Mouse (Mus musculus) spleen, adult 2 months (tissue): ENCODE results near the gene Diablo. TPM values are rescaled to one million over a fixed set of nuclear protein-coding genes. Genes with fewer than 3 reads are reported as not detected.
A peak's percentile ranks its signal among the peaks of the same experiment; 100 is the strongest.

ENCODE experiments used
- DNase-seq, 2 experiments: peaks; one replicate each; pipeline versions ENCODE4 v3.0.0 to v3.0.0-alpha.2; 2012 to 2021; ENCODE audit warnings: low spot score in 2 of 2, low read depth in 1 of 2
- H3K27ac ChIP-seq: fragments of 200-500 bp; 2 replicates; pipeline ENCODE4 v1.5.1; 2012; ENCODE audit warnings: low read length, inconsistent platforms; ENCODE audit not compliant: insufficient read depth
- H3K27me3 ChIP-seq: fragments of 200-500 bp; 2 replicates; pipeline ENCODE4 v1.6.1; 2012; ENCODE audit warnings: mild to moderate bottlenecking, moderate library complexity, low read length, inconsistent platforms; ENCODE audit not compliant: control insufficient read depth, insufficient read depth
- H3K36me3 ChIP-seq: fragments of 200-500 bp; 2 replicates; pipeline ENCODE4 v1.6.1; 2012; ENCODE audit warnings: mild to moderate bottlenecking, low read length, inconsistent platforms; ENCODE audit not compliant: control insufficient read depth, insufficient read depth
- H3K4me1 ChIP-seq: fragments of 200-500 bp; 2 replicates; pipeline ENCODE4 v1.6.1; 2011; ENCODE audit warnings: inconsistent platforms; ENCODE audit not compliant: control insufficient read depth, insufficient read depth, insufficient read length
- H3K4me3 ChIP-seq: fragments of 200-500 bp; 2 replicates; pipeline ENCODE4 v1.5.1; 2011; ENCODE audit warnings: mild to moderate bottlenecking, inconsistent platforms; ENCODE audit not compliant: insufficient read depth, insufficient read length; ENCODE audit errors: extremely low read depth
- CTCF ChIP-seq: fragments of 200-500 bp; IDR thresholded peaks from 2 replicates; pipeline ENCODE4 v1.5.1; 2011; ENCODE audit warnings: mild to moderate bottlenecking, inconsistent platforms; ENCODE audit not compliant: insufficient read depth, insufficient read length, insufficient replicate concordance; ENCODE audit errors: extremely low read depth
- POLR2A ChIP-seq: fragments of 200-500 bp; IDR thresholded peaks from 2 replicates; pipeline ENCODE4 v1.6.1; 2011; ENCODE audit warnings: low read depth, low read length, inconsistent platforms
- WGBS: fragments of 180-500 bp; shearing (Covaris S2); methylation state at CpG from one replicate; pipeline ENCODE4 v1.1.7; 2018; 5-methylcytosine and 5-hydroxymethylcytosine counted together
- polyA plus RNA-seq: library from polyadenylated mRNA; depleted of rRNA; stranded (reverse); fragments of >200 nt; gene quantifications from 2 replicates; pipeline ENCODE4 v1.2.3, GENCODE M21; 2012

Diablo gene
- polyA plus RNA-seq, 1 experiment = 37.6 TPM

- no peak for DNase-seq
- TF ChIP-seq POLR2A (no peak), CTCF (no peak)
- Histone ChIP-seq H3K4me1 (no peaks in the 10 kb centered on the region), H3K27me3 (no peaks in the 10 kb centered on the region), H3K4me3 (no peak overlapping the region), H3K36me3 (peaks cover 20% of the 10 kb centered on the region), H3K27ac (no peak overlapping the region)
- WGBS = 85% methylated on average over 7 of the region's 7 CpGs
These were observed 31.7 kb upstream of the Diablo start for GRCm38 (mm10) chr5:123555693-123556092.

GRCm38 (mm10) chr5:123533801-123534200 is 9.8 kb upstream of the Diablo start:
- DNase-seq = no peak
- Histone ChIP-seq H3K27ac (no peak overlapping the region), H3K4me1 (no peaks in the 10 kb centered on the region), H3K4me3 (no peak overlapping the region), H3K36me3 (peaks cover 43% of the 10 kb centered on the region), H3K27me3 (no peaks in the 10 kb centered on the region)
- TF ChIP-seq POLR2A (no peak), CTCF (no peak)
- 97% methylated on average over 10 of the region's 10 CpGs for WGBS

- 94% methylated on average over 8 of the region's 8 CpGs for WGBS
- H3K4me1 ChIP-seq = no peaks in the 10 kb centered on the region
- no peak overlapping the region for H3K4me3 ChIP-seq
- no peak for DNase-seq
- no peak overlapping the region for H3K27ac ChIP-seq
- H3K36me3 ChIP-seq = peaks cover 37% of the 10 kb centered on the region
- H3K27me3 ChIP-seq = no peaks in the 10 kb centered on the region
- TF ChIP-seq POLR2A (no peak), CTCF (no peak)
These were observed 6.1 kb upstream of the Diablo start for GRCm38 (mm10) chr5:123530056-123530455.

- Histone ChIP-seq H3K27ac (no peak overlapping the region), H3K4me1 (peaks cover 4% of the 10 kb centered on the region), H3K36me3 (peaks cover 33% of the 10 kb centered on the region), H3K27me3 (no peaks in the 10 kb centered on the region), H3K4me3 (no peak overlapping the region)
- 88% methylated on average over 7 of the region's 7 CpGs for WGBS
- DNase-seq = no peak
- TF ChIP-seq POLR2A = no peak
- TF ChIP-seq CTCF = no peak
These were observed 4.7 kb upstream of the Diablo start for GRCm38 (mm10) chr5:123528641-123529040.

GRCm38 (mm10) chr5:123525916-123526495 is 2.0 kb upstream of the Diablo start:
- TF ChIP-seq POLR2A (no peak), CTCF (no peak)
- no peak overlapping the region for H3K4me3 ChIP-seq
- DNase-seq = no peak
- peaks cover 4% of the 10 kb centered on the region for H3K4me1 ChIP-seq
- no peak overlapping the region for H3K27ac ChIP-seq
- H3K27me3 ChIP-seq = no peaks in the 10 kb centered on the region
- peaks cover 13% of the 10 kb centered on the region for H3K36me3 ChIP-seq
- 93% methylated on average over 9 of the region's 9 CpGs for WGBS

- H3K27ac ChIP-seq = no peak within 1 kb of the TSS
- DNase-seq = no peak
- no peaks in the 10 kb centered on the region for H3K27me3 ChIP-seq
- 89% methylated on average over 7 of the region's 7 CpGs for WGBS
- peak within 1 kb of the TSS; percentile 98 for H3K4me3 ChIP-seq
- peaks cover 7% of the 10 kb centered on the region for H3K36me3 ChIP-seq
- TF ChIP-seq CTCF = no peak
- TF ChIP-seq POLR2A = no peak
- H3K4me1 ChIP-seq = peaks cover 4% of the 10 kb centered on the region
These were observed 1.3 kb upstream of the Diablo start, which contains the start of gene Gm49027 for GRCm38 (mm10) chr5:123525281-123525680. Gene Gm49027, minus strand, starts transcription at chr5:123525488.

- Histone ChIP-seq H3K27me3 (no peaks in the 10 kb centered on the region), H3K4me1 (peaks cover 4% of the 10 kb centered on the region), H3K36me3 (peaks cover 3% of the 10 kb centered on the region), H3K4me3 (peak overlapping the region; percentile 98), H3K27ac (no peak overlapping the region)
- TF ChIP-seq POLR2A = no peak
- TF ChIP-seq CTCF = no peak
- no peak for DNase-seq
- WGBS = 4% methylated on average over 26 of the region's 27 CpGs
These were observed 396 bp upstream of the Diablo start for GRCm38 (mm10) chr5:123524393-123524750.
